Comparison of ENCODE assay signal across 11 mouse cellular contexts in the genomic region with DNA sequence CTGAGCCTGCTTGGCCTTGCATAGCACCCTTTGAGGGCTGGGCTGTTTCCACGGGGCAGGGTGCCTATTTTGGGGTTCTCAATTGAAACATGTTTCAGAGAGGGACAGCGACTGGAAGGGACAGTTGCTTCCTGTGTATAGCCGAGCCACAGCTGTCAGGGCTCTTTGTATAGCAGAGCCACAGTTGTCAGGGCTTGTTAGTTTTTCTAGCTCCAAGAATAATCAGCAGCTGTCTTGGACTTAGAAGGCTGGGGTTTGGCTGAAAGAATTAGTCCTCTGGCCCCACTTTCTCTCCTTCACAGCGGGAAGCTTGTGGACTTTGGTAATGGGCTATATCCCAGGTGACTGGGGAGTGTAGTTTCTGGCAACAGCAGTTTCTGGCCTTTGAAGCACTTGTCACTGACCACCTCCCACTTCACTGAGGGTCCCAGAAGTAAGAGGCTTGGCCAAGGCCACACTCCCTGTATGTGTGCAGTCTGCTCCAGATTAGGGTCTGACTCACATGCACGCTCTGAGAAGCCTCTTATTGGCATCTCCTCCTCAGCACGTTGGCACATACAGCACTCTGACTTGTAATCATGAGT. TPM values are rescaled to one million over a fixed set of nuclear protein-coding genes. Genes with fewer than 3 reads are reported as not detected.
DNase-seq lines count a peak whose midpoint lies in the region; ATAC-seq and TF ChIP-seq lines count a peak whose summit lies in the region.
"Had no signal": no experiment of that assay in that cellular context is flagged by ENCODE, and none has a peak within 500 bp of the region (broad histone marks: within the 10 kb centered on the region; RNA-seq: fewer than 3 reads in every experiment).

No protein-coding gene starts in this region.

- H3K27me3 ChIP-seq in midbrain, embryonic 15.5 days (replicated peaks): no peaks in the 10 kb centered on the region
- H3K27me3 ChIP-seq: neural tube, embryonic 13.5 days had no signal

- no peak for TF ChIP-seq POLR2A in brain, embryonic 14.5 days (IDR thresholded peaks at IDR 0.05; ENCODE audit: borderline replicate concordance, extremely low read depth, insufficient read depth, insufficient read length, poor library complexity, severe bottlenecking)

- no peak overlapping the region for H3K4me3 ChIP-seq in midbrain, embryonic 15.5 days
- H3K4me3 ChIP-seq: neural tube, embryonic 13.5 days had no signal

- ATAC-seq in midbrain, embryonic 15.5 days (replicated peaks): peak; percentile 59

- intact Hi-C loops in gastrocnemius, postnatal 14 days (cut with DNase I; ENCODE audit: low total_unique reads): no loop called here
- intact Hi-C loops in left cerebral cortex, postnatal 36 days (cut with DNase I): no loop called here

- H3K36me3 ChIP-seq in midbrain, embryonic 15.5 days (replicated peaks): no peaks in the 10 kb centered on the region
- H3K36me3 ChIP-seq: neural tube, embryonic 13.5 days had no signal

- 27% methylated on average over 6 of the region's 6 CpGs for WGBS in midbrain, embryonic 15.5 days

- peak; percentile 21 for DNase-seq in kidney, postnatal 14 days
- no peak for DNase-seq in kidney, adult 8-10 months
- DNase-seq in brain, embryonic 14.5 days (ENCODE audit: low read depth): peak; percentile 64
- DNase-seq in gastrocnemius, postnatal 14 days: peak; percentile 69
- DNase-seq in ovary, postnatal 10 days (ENCODE audit: low spot score): no peak
- DNase-seq in left cerebral cortex, postnatal 36 days (ENCODE audit: low spot score in 2 of 2): no peak
- DNase-seq: cerebellum, postnatal 14 days had no signal

- no peak overlapping the region for H3K27ac ChIP-seq in midbrain, embryonic 15.5 days
- H3K27ac ChIP-seq: neural tube, embryonic 13.5 days had no signal

- no peak for TF ChIP-seq CTCF in brain, embryonic 14.5 days (IDR thresholded peaks at IDR 0.05; ENCODE audit: borderline replicate concordance, extremely low read depth, insufficient read depth, insufficient read length)

- no peaks in the 10 kb centered on the region for H3K9me3 ChIP-seq in midbrain, embryonic 15.5 days
- H3K9me3 ChIP-seq: neural tube, embryonic 13.5 days had no signal

- no peak overlapping the region for H3K4me2 ChIP-seq in midbrain, embryonic 15.5 days
- H3K4me2 ChIP-seq: neural tube, embryonic 13.5 days had no signal

- peaks cover 16% of the 10 kb centered on the region for H3K4me1 ChIP-seq in midbrain, embryonic 15.5 days

- H3K9ac ChIP-seq in midbrain, embryonic 15.5 days: no peak overlapping the region
- H3K9ac ChIP-seq: neural tube, embryonic 13.5 days had no signal

RNA-seq across cellular contexts. Expression of gene Rhoq, which starts 25.8 kb away (rescaled TPM):
- polyA plus RNA-seq in brain, embryonic 14.5 days (2012; rRNA removed): 15.6 and 19.3 TPM in 2 replicates
- 100 to 1,000 TPM; 164 to 165 TPM for total RNA-seq in gastrocnemius, postnatal 14 days (2021)
- 5.6 and 7.0 TPM in 2 replicates for polyA plus RNA-seq in midbrain, embryonic 15.5 days (2015; fragmentation: Nextera tagmentation; extraction: Ambion mirVana)
- 10 to 100 TPM; 36.3 to 45.0 TPM for total RNA-seq in left cerebral cortex, postnatal 36 days (2021)

RNA-seq across cellular contexts. Expression of gene Pigf, which starts 36.5 kb away (rescaled TPM):
- 21.6 and 32.7 TPM in 2 replicates for polyA plus RNA-seq in brain, embryonic 14.5 days (2012; rRNA removed)
- 1 to 10 TPM; 2.1 to 2.9 TPM for total RNA-seq in gastrocnemius, postnatal 14 days (2021)
- polyA plus RNA-seq in midbrain, embryonic 15.5 days (2015; fragmentation: Nextera tagmentation; extraction: Ambion mirVana): 28.1 and 29.0 TPM in 2 replicates
- total RNA-seq in left cerebral cortex, postnatal 36 days (2021): 10 to 100 TPM; 15.0 to 18.1 TPM

RNA-seq across cellular contexts. Expression of gene Cript, which starts 36.7 kb away (rescaled TPM):
- polyA plus RNA-seq in brain, embryonic 14.5 days (2012; rRNA removed): 77.1 and 77.5 TPM in 2 replicates
- total RNA-seq in gastrocnemius, postnatal 14 days (2021): 10 to 100 TPM; 27.1 to 31.1 TPM
- 194 and 211 TPM in 2 replicates for polyA plus RNA-seq in midbrain, embryonic 15.5 days (2015; fragmentation: Nextera tagmentation; extraction: Ambion mirVana)
- total RNA-seq in left cerebral cortex, postnatal 36 days (2021): 10 to 100 TPM; 61.2 to 66.2 TPM

RNA-seq across cellular contexts. Expression of gene Atp6v1e2, which starts 41.0 kb away (rescaled TPM):
- polyA plus RNA-seq in brain, embryonic 14.5 days (2012; rRNA removed): not detected in 2 replicates
- total RNA-seq in gastrocnemius, postnatal 14 days (2021): not detected
- not detected in 2 replicates for polyA plus RNA-seq in midbrain, embryonic 15.5 days (2015; fragmentation: Nextera tagmentation; extraction: Ambion mirVana)
- total RNA-seq in left cerebral cortex, postnatal 36 days (2021): not detected
- polyA plus RNA-seq: heart, embryonic 14.5 days; limb, embryonic 11.5 days; neural tube, embryonic 13.5 days had no signal

Comparison
In these comparisons a context has a peak if more than half of its experiments do, and no peak if none do; other contexts are left out.
1. DNase-seq: peak in kidney, postnatal 14 days (single experiment), brain, embryonic 14.5 days (single experiment) and gastrocnemius, postnatal 14 days (single experiment); none in kidney, adult 8-10 months (0 of 2), ovary, postnatal 10 days (single experiment) and left cerebral cortex, postnatal 36 days (0 of 2).
2. RNA of gene Pigf, which starts 36.5 kb away (total RNA-seq): 15.0 to 18.1 TPM in left cerebral cortex, postnatal 36 days; 2.1 to 2.9 TPM in gastrocnemius, postnatal 14 days; every median in the first group is over 4 times any median in the second.